Mouse (Mus musculus) forebrain, postnatal 0 days (tissue): ENCODE results near the gene Fcgr2b. TPM values are rescaled to one million over a fixed set of nuclear protein-coding genes. Genes with fewer than 3 reads are reported as not detected.
"Not testable (repeated sequence)": the region's sequence is repeated elsewhere in the genome, so short reads cannot be mapped to it uniquely, and the experiment has no call there.

Experiments
- ATAC-seq: fragments of 200-750 bp; cut with Nextera tagmentation; 2 replicates; pipeline ENCODE4 v1.8.0; 2017; ENCODE audit warnings: mild to moderate bottlenecking, moderate library complexity
- DNase-seq: peaks from one replicate; pipeline ENCODE4 v3.0.0-alpha.2; 2015
- H3K27ac ChIP-seq: fragments of 300-500 bp; sonication (generic); 2 replicates; pipeline ENCODE4 v1.5.1; 2014; ENCODE audit warnings: low read depth, mild to moderate bottlenecking, antibody characterized with exemption, low read length, moderate library complexity, mixed read lengths
- H3K27me3 ChIP-seq: fragments of 300-500 bp; sonication (generic); 2 replicates; pipeline ENCODE4 v1.6.1; 2014; ENCODE audit warnings: mild to moderate bottlenecking, low read length, mixed read lengths; ENCODE audit not compliant: insufficient read depth
- H3K36me3 ChIP-seq: fragments of 300-500 bp; sonication (generic); 2 replicates; pipeline ENCODE4 v1.6.1; 2014; ENCODE audit warnings: mild to moderate bottlenecking, moderate library complexity; ENCODE audit not compliant: insufficient read depth
- H3K4me1 ChIP-seq: fragments of 300-500 bp; sonication (generic); 2 replicates; pipeline ENCODE4 v1.6.1; 2014; ENCODE audit warnings: antibody characterized with exemption; ENCODE audit not compliant: insufficient read depth
- H3K4me2 ChIP-seq: fragments of 300-500 bp; sonication (generic); 2 replicates; pipeline ENCODE4 v1.6.1; 2014; ENCODE audit warnings: low read depth, mild to moderate bottlenecking, moderate library complexity
- H3K4me3 ChIP-seq: fragments of 300-500 bp; sonication (generic); 2 replicates; pipeline ENCODE4 v1.5.1; 2014; ENCODE audit warnings: low read depth, low read length, mixed read lengths
- H3K9ac ChIP-seq: fragments of 300-500 bp; sonication (generic); 2 replicates; pipeline ENCODE4 v1.6.1; 2014; ENCODE audit warnings: mild to moderate bottlenecking
- H3K9me3 ChIP-seq: fragments of 300-500 bp; sonication (generic); 2 replicates; pipeline ENCODE4 v1.6.1; 2016; ENCODE audit warnings: low read length
- CTCF ChIP-seq: sonication (generic); IDR thresholded peaks from 2 replicates; pipeline ENCODE4 v1.5.1; 2016; ENCODE audit warnings: antibody characterized with exemption, control low read depth, low read depth
- WGBS: fragments of 180-500 bp; shearing (Covaris S2); extraction: QIAGEN DNeasy Blood & Tissue Kit; methylation state at CpG from one replicate; pipeline ENCODE4 v1.1.7; 2014; 5-methylcytosine and 5-hydroxymethylcytosine counted together
- polyA plus RNA-seq: library from polyadenylated mRNA; unstranded; fragments of >200 nt; fragmentation: Nextera tagmentation; extraction: Ambion mirVana; gene quantifications from 2 replicates; pipeline ENCODE4 v1.2.1, GENCODE M21; 2015
- total RNA-seq: library from RNA; depleted of rRNA; stranded (reverse); fragments of >200 nt; gene quantifications from 2 replicates; pipeline ENCODE4 v1.2.3, GENCODE M21; 2014

The Fcgr2b gene
- total and polyA plus RNA-seq, 2 experiments from 2014 or later, result 2.3 to 3.9 TPM

DNA sequence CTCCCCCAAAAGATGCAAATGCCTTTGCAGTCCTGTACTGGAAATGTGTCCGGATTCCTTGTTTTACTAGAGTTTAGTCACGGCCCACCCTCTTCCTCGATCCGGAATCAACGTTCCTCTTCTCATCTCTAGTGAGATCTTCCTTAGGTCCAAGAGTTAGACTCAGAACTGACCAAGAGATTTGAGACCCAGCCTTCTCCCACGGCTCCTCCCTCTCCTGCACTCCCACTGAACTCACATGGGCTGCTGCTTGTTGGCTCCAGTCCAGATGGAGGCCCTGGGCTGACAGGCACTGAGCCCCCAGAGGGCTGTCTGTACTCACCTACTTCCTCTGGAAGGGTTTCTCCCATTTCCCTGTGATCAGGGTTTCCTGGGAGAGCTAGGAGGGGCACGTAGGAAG is 13.3 kb downstream of the Fcgr2b start:
- Histone ChIP-seq H3K4me3 (no peak overlapping the region), H3K36me3 (no peaks in the 10 kb centered on the region), H3K27ac (no peak overlapping the region), H3K9ac (no peak overlapping the region), H3K4me2 (no peak overlapping the region), H3K4me1 (no peaks in the 10 kb centered on the region), H3K27me3 (no peaks in the 10 kb centered on the region), H3K9me3 (no peaks in the 10 kb centered on the region)
- ATAC-seq (no peak), DNase-seq (no peak)
- 75% methylated on average over 7 of the region's 7 CpGs for WGBS
- no peak for TF ChIP-seq CTCF

DNA sequence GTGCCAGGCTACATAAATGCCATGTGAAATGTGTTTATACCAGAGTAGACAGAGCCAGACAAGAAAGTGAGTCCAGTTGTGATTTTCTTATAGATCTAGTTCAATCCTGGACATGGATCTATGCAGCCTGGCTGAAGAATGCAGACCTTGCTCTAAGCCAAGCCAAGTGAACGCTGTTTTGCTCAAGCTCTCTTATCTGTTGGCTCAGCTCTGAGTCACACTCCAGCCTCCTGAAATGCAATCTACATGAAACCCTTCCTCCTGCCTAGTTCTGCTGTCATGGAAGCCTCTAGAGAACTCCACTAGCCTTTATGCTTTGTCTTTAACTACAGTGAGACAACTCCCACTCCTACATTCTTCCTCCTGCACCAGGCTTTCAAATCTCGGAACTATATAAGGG is 14.0 kb downstream of the Fcgr2b start:
- H3K4me2 ChIP-seq, result no peak overlapping the region
- 67% methylated on average over 2 of the region's 2 CpGs for WGBS
- no peak for ATAC-seq

DNA sequence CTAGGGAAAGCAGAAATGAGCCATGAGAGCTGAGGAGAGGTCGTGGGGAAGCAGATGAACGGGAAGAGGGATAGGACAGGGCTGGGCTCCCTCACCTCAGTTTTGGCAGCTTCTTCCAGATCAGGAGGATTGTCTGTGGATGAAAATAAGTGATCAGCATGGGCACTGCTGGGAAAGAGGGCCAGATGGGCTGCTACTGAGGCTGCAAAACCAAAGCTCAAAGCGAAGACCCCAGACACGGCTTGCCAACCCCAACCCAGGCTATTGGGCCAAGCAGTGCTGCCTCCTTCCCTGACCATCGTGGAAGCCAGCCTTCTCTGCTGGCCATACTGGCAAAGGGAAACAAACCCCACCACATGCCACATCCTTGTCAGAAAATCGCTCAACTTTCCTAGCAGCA is 15.2 kb downstream of the Fcgr2b start:
- H3K27ac ChIP-seq, result no peak overlapping the region
- TF ChIP-seq CTCF, result no peak
- ATAC-seq, result no peak
- no peaks in the 10 kb centered on the region for H3K4me1 ChIP-seq
- 80% methylated on average over 6 of the region's 6 CpGs for WGBS
- no peak overlapping the region for H3K4me2 ChIP-seq
- no peaks in the 10 kb centered on the region for H3K36me3 ChIP-seq
- H3K4me3 ChIP-seq, result no peak overlapping the region
- H3K9me3 ChIP-seq, result no peaks in the 10 kb centered on the region
- DNase-seq, result no peak
- H3K9ac ChIP-seq, result no peak overlapping the region
- H3K27me3 ChIP-seq, result no peaks in the 10 kb centered on the region

More for the DNA sequence above, 14.0 kb downstream of the Fcgr2b start:
- no peak overlapping the region for H3K27ac ChIP-seq
- no peaks in the 10 kb centered on the region for H3K36me3 ChIP-seq
- TF ChIP-seq CTCF, result no peak
- no peaks in the 10 kb centered on the region for H3K27me3 ChIP-seq
- H3K9me3 ChIP-seq, result no peaks in the 10 kb centered on the region
- no peak overlapping the region for H3K4me3 ChIP-seq
- H3K4me1 ChIP-seq, result no peaks in the 10 kb centered on the region
- no peak for DNase-seq
- H3K9ac ChIP-seq, result no peak overlapping the region

DNA sequence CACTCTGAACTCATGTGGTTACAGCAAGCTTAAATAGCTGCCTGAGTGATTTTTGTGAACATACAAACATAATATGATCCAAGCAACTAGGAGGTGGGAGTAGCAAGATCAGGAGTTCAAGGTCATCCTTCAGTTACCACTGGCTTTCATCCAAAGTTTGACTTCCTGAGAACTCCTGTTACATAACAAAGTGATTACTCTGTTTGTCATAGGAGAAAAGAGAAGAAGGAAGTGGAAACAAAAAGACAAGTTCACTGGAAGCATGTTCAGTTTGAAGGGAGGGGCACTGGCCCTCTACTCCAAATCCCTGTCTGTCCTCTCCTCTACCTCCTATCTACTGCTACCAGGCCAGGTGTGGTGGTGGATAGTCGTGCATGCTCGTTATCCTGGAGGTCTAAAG is 16.6 kb downstream of the Fcgr2b start:
- no peak for TF ChIP-seq CTCF
- 74% methylated on average over 2 of the region's 2 CpGs for WGBS

DNA sequence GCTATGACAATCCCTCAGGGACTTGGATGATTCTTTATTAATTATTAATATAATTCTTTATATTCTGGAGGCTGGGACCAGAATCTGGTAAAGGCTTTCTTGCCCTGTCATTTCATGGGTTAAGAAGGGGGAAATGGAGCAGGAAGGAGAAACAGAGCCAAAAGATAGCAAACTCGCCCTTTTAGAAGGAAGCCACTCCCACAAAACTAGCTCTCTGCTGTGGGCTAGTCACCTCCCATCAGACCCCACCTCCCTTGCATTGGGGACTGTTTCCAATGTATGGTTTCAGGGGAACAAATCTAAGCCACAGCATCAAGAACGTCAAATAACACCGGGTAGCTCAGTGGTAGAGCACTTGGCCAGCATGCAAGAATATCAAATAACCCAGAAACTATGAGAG is 18.1 kb downstream of the Fcgr2b start:
- ATAC-seq, result no peak
- H3K4me2 ChIP-seq, result no peak overlapping the region
- H3K4me1 ChIP-seq, result no peaks in the 10 kb centered on the region
- H3K27ac ChIP-seq, result no peak overlapping the region
- no peaks in the 10 kb centered on the region for H3K9me3 ChIP-seq
- 60% methylated on average over 3 of the region's 3 CpGs for WGBS
- TF ChIP-seq CTCF, result no peak
- no peak overlapping the region for H3K4me3 ChIP-seq
- H3K27me3 ChIP-seq, result no peaks in the 10 kb centered on the region
- H3K9ac ChIP-seq, result no peak overlapping the region
- no peak for DNase-seq
- no peaks in the 10 kb centered on the region for H3K36me3 ChIP-seq

More for the DNA sequence above, 16.6 kb downstream of the Fcgr2b start:
- Histone ChIP-seq H3K9ac (no peak overlapping the region), H3K27ac (no peak overlapping the region), H3K27me3 (no peaks in the 10 kb centered on the region), H3K4me2 (no peak overlapping the region), H3K36me3 (no peaks in the 10 kb centered on the region), H3K4me3 (no peak overlapping the region), H3K4me1 (no peaks in the 10 kb centered on the region), H3K9me3 (no peaks in the 10 kb centered on the region)
- ATAC-seq, result no peak
- no peak for DNase-seq

DNA sequence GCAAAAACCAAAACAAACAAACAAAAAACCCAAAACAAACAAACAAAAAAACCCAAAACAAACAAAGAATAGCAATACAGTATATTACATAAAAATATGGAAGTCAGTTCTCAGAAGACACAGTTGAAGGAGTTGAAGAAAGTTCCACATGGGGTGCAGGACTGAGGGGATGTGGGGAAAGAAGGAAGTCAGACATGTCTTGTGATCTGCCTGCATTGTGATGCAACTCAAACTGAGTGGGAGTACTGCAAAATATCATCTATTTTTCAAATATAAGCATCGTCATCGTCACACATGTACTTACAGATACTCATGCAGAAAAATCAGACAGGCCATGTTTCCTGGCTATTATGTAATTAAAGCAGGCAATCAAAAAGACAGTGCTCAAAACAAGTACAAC is 23.2 kb downstream of the Fcgr2b start:
- H3K36me3 ChIP-seq, result no peaks in the 10 kb centered on the region
- no peak overlapping the region for H3K4me3 ChIP-seq
- WGBS, result 85% methylated on average over 2 of the region's 2 CpGs
- TF ChIP-seq CTCF, result no peak
- no peak overlapping the region for H3K9ac ChIP-seq
- no peaks in the 10 kb centered on the region for H3K4me1 ChIP-seq
- ATAC-seq (no peak), DNase-seq (no peak)
- no peaks in the 10 kb centered on the region for H3K9me3 ChIP-seq
- no peak overlapping the region for H3K27ac ChIP-seq
- no peaks in the 10 kb centered on the region for H3K27me3 ChIP-seq
- no peak overlapping the region for H3K4me2 ChIP-seq

DNA sequence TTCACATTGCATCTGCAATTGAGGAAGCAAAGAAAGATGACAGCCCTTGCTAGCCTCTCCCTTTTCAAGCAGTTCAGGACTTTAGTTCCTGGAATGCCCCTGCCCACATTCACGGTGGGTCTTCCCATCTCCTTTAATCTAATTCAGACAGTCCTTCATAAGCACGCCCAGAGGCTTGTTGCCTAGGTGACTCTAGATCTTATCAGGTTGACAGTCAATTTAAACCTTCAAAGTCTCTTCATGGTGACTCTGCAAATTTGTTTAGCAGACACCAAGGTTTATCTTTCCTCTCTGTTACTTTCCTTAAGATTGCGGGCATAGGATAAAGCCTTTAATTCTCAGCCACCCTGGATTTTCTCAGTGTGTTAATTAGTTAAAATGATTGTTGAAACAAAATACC is 25.6 kb downstream of the Fcgr2b start:
- H3K27me3 ChIP-seq, result no peaks in the 10 kb centered on the region
- DNase-seq (no peak), ATAC-seq (no peak)
- H3K4me1 ChIP-seq, result no peaks in the 10 kb centered on the region
- H3K4me3 ChIP-seq, result no peak overlapping the region
- no peak overlapping the region for H3K4me2 ChIP-seq
- no peak overlapping the region for H3K27ac ChIP-seq
- WGBS, result 82% methylated on average over 3 of the region's 3 CpGs
- H3K9ac ChIP-seq, result no peak overlapping the region
- TF ChIP-seq CTCF, result no peak
- H3K36me3 ChIP-seq, result no peaks in the 10 kb centered on the region
- no peaks in the 10 kb centered on the region for H3K9me3 ChIP-seq

DNA sequence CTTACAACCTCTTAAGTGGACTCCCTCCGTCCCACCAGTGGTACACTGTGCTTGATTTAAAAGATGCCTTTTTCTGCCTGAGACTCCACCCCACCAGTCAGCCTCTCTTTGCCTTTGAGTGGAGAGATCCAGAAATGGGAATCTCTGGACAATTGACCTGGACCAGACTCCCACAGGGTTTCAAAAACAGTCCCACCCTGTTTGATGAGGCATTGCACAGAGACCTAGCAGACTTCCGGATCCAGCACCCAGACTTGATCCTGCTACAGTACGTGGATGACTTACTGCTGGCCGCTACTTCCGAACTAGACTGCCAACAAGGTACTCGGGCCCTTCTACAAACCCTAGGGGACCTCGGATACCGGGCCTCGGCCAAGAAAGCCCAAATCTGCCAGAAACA is 31.4 kb downstream of the Fcgr2b start:
- not testable (repeated sequence) for H3K27me3 ChIP-seq, H3K9me3 ChIP-seq, H3K9ac ChIP-seq, H3K4me2 ChIP-seq, ATAC-seq, H3K4me1 ChIP-seq, DNase-seq, H3K36me3 ChIP-seq, H3K4me3 ChIP-seq, H3K27ac ChIP-seq
- 94% methylated on average over 3 of the region's 9 CpGs for WGBS

DNA sequence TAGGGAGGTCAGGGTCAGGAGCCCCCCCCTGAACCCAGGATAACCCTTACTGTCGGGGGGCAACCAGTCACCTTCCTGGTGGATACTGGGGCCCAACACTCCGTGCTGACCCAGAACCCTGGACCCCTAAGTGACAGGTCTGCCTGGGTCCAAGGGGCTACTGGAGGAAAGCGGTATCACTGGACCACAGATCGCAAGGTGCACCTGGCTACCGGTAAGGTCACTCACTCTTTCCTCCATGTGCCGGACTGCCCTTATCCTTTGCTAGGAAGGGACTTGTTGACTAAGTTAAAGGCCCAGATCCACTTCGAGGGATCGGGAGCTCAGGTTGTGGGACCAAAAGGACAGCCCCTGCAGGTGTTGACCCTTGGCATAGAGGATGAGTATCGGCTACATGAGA is 32.2 kb downstream of the Fcgr2b start:
- not testable (repeated sequence) for H3K27me3 ChIP-seq, H3K4me3 ChIP-seq, H3K4me1 ChIP-seq, ATAC-seq, H3K4me2 ChIP-seq, H3K9me3 ChIP-seq, H3K27ac ChIP-seq, DNase-seq, H3K9ac ChIP-seq, H3K36me3 ChIP-seq
- WGBS, result 94% methylated on average over 9 of the region's 9 CpGs
